Mouse (Mus musculus) thymus, postnatal 0 days (tissue): ENCODE measurements at regions not wholly inside any gene's neighbourhood (a gene's known extent, or its start where the extent isn't known, plus 50 kb on each side); places are given as distances from the start of the nearest gene placed in this dataset.

ENCODE experiments used
- DNase-seq: peaks from one replicate; pipeline ENCODE4 v3.0.0-alpha.2; 2015; ENCODE audit warnings: low spot score

- peak; percentile 73 for DNase-seq
These were observed 153.8 kb upstream of the Runx1 start for GRCm38 (mm10) chr16:92979620-92980330.

- no peak for DNase-seq
These were observed 150.1 kb upstream of the Runx1 start for GRCm38 (mm10) chr16:92976097-92976496.

GRCm38 (mm10) chr16:92975090-92975489 is 149.1 kb upstream of the Runx1 start:
- DNase-seq: no peak

GRCm38 (mm10) chr16:92972681-92973080 is 146.7 kb upstream of the Runx1 start:
- DNase-seq: no peak

GRCm38 (mm10) chr16:92971956-92972355 is 146.0 kb upstream of the Runx1 start:
- DNase-seq: no peak

- DNase-seq: no peak
These were observed 144.6 kb upstream of the Runx1 start for GRCm38 (mm10) chr16:92970587-92970986.

- no peak for DNase-seq
These were observed 143.1 kb upstream of the Runx1 start for GRCm38 (mm10) chr16:92969036-92969435.

GRCm38 (mm10) chr16:92966069-92966866 is 140.3 kb upstream of the Runx1 start:
- no peak for DNase-seq

GRCm38 (mm10) chr16:92965651-92966050 is 139.7 kb upstream of the Runx1 start:
- no peak for DNase-seq

GRCm38 (mm10) chr16:92963582-92963981 is 137.6 kb upstream of the Runx1 start:
- DNase-seq: no peak

- DNase-seq: no peak
These were observed 135.4 kb upstream of the Runx1 start for GRCm38 (mm10) chr16:92961361-92961760.

- DNase-seq: no peak
These were observed 134.8 kb upstream of the Runx1 start for GRCm38 (mm10) chr16:92960740-92961139.

GRCm38 (mm10) chr16:92958967-92959366 is 133.0 kb upstream of the Runx1 start:
- DNase-seq: no peak

- no peak for DNase-seq
These were observed 132.2 kb upstream of the Runx1 start for GRCm38 (mm10) chr16:92958146-92958545.

GRCm38 (mm10) chr16:92955508-92955907 is 129.6 kb upstream of the Runx1 start:
- peak; percentile 22 for DNase-seq

- DNase-seq: no peak
These were observed 129.1 kb upstream of the Runx1 start for GRCm38 (mm10) chr16:92955087-92955486.

GRCm38 (mm10) chr16:92953936-92954654 is 128.1 kb upstream of the Runx1 start:
- no peak for DNase-seq

- no peak for DNase-seq
These were observed 126.6 kb upstream of the Runx1 start for GRCm38 (mm10) chr16:92952336-92953097.

- DNase-seq: no peak
These were observed 125.6 kb upstream of the Runx1 start for GRCm38 (mm10) chr16:92951516-92951915.

- no peak for DNase-seq
These were observed 122.5 kb upstream of the Runx1 start for GRCm38 (mm10) chr16:92948494-92948893.

GRCm38 (mm10) chr16:92946554-92946953 is 120.6 kb upstream of the Runx1 start:
- DNase-seq: peak; percentile 40
